Mouse (Mus musculus) neural tube, postnatal 0 days (tissue): ENCODE data around the gene Gm21882. TPM values are rescaled to one million over a fixed set of nuclear protein-coding genes. Genes with fewer than 3 reads are reported as not detected.

Experiments
- polyA plus RNA-seq: library from polyadenylated mRNA; unstranded; fragments of >200 nt; fragmentation: Nextera tagmentation; extraction: Ambion mirVana; gene quantifications from 2 replicates; pipeline ENCODE4 v1.2.1, GENCODE M21; 2015

The Gm21882 gene
- not detected in 2 replicates for polyA plus RNA-seq

DNA sequence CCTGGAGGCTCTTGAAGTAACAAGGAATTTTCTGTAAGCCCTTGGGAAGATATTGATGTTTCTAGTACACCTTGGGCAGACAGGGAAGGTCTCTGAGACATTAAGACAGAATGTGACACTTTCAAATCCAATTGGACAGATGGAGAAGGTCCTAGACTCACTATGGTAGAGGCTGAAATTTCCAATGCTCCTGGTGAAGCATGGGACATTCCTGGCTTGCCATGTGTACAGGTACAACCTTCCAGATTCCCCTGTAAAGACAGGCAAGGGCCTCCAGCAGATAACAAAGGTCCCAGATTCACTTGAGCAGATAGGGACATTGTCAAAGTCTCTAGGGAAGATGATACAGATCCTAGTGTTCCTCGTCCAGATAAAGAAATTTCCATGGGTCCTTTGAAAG lies at the start of gene Gm21882:
Gene Gm21882 (minus strand): TSS at position 101 of the 400 bp plus-strand sequence.

Other genes starting within 250 kb of the Gm21882 start
- not detected in 2 replicates for gene Gm21865, start 64.6 kb downstream of the Gm21882 start, polyA plus RNA-seq